Mouse (Mus musculus): ENCODE results near the gene Cep83. TPM values are rescaled to one million over a fixed set of nuclear protein-coding genes. Genes with fewer than 3 reads are reported as not detected.

The Cep83 gene
- polyA plus RNA-seq, 1 experiment from 2014 or later: 15.5 TPM

GRCm38 (mm10) chr10:94827890-94828733 is 139.7 kb downstream of the Cep83 start:
- H3K9ac ChIP-seq: no peak overlapping the region
- 78% methylated on average over 14 of the region's 14 CpGs for WGBS
- H3K27me3 ChIP-seq (replicated peaks): no peaks in the 10 kb centered on the region
- H3K4me3 ChIP-seq: no peak overlapping the region
- peaks cover 17% of the 10 kb centered on the region; the same call in 1 of the 2 replicates for H3K36me3 ChIP-seq
- peaks cover 66% of the 10 kb centered on the region for H3K4me1 ChIP-seq
- no peak for ATAC-seq (ENCODE audit: extremely low read depth, insufficient number of reproducible peaks, low FRiP score, low TSS enrichment)
- H3K9me3 ChIP-seq: no peaks in the 10 kb centered on the region
- no peak overlapping the region for H3K27ac ChIP-seq (replicated peaks)
- H3K4me2 ChIP-seq: no peak overlapping the region

- no peak overlapping the region for H3K4me3 ChIP-seq
- H3K4me2 ChIP-seq: no peak overlapping the region
- no peaks in the 10 kb centered on the region for H3K27me3 ChIP-seq (replicated peaks)
- no peak overlapping the region for H3K27ac ChIP-seq (replicated peaks)
- peaks cover 62% of the 10 kb centered on the region for H3K4me1 ChIP-seq
- no peak overlapping the region for H3K9ac ChIP-seq
- H3K9me3 ChIP-seq: no peaks in the 10 kb centered on the region
- ATAC-seq (ENCODE audit: extremely low read depth, insufficient number of reproducible peaks, low FRiP score, low TSS enrichment): no peak
- H3K36me3 ChIP-seq: peaks cover 21% of the 10 kb centered on the region
- 84% methylated on average over 7 of the region's 7 CpGs for WGBS
These were observed 140.3 kb downstream of the Cep83 start for GRCm38 (mm10) chr10:94828734-94829230.

- Histone ChIP-seq H3K36me3 (peaks cover 21% of the 10 kb centered on the region), H3K27me3 (replicated peaks) (no peaks in the 10 kb centered on the region), H3K27ac (replicated peaks) (peak overlapping the region; percentile 90), H3K4me1 (peaks cover 56% of the 10 kb centered on the region), H3K9ac (peak overlapping the region; percentile 61), H3K9me3 (no peaks in the 10 kb centered on the region), H3K4me2 (peak overlapping the region; percentile 47), H3K4me3 (no peak overlapping the region; the same call in 1 of the 2 replicates)
- WGBS: 17% methylated on average over 6 of the region's 6 CpGs
- peak; percentile 72 for ATAC-seq (ENCODE audit: extremely low read depth, insufficient number of reproducible peaks, low FRiP score, low TSS enrichment)
These were observed 141.0 kb downstream of the Cep83 start for GRCm38 (mm10) chr10:94829407-94829806.

GRCm38 (mm10) chr10:94835874-94836273 is 147.4 kb downstream of the Cep83 start:
- Histone ChIP-seq H3K4me1 (peaks cover 15% of the 10 kb centered on the region), H3K4me3 (no peak overlapping the region), H3K27ac (replicated peaks) (no peak overlapping the region), H3K27me3 (replicated peaks) (no peaks in the 10 kb centered on the region), H3K9me3 (no peaks in the 10 kb centered on the region), H3K9ac (no peak overlapping the region), H3K4me2 (no peak overlapping the region), H3K36me3 (peaks cover 11% of the 10 kb centered on the region)
- ATAC-seq (ENCODE audit: extremely low read depth, insufficient number of reproducible peaks, low FRiP score, low TSS enrichment): no peak
- WGBS: 34% methylated on average over 9 of the region's 9 CpGs

Data from heart, embryonic 13.5 days (tissue).